Mouse (Mus musculus) liver, embryonic 16.5 days (tissue): ENCODE measurements around the gene Slc13a2. TPM values are rescaled to one million over a fixed set of nuclear protein-coding genes. Genes with fewer than 3 reads are reported as not detected.

ENCODE experiments used
- ATAC-seq: fragments of 200-750 bp; cut with Nextera tagmentation; 2 replicates; pipeline ENCODE4 v1.8.0; 2017; ENCODE audit warnings: low read depth, mild to moderate bottlenecking, moderate number of reproducible peaks, moderate library complexity
- H3K27ac ChIP-seq: fragments of 300-500 bp; sonication (generic); 2 replicates; pipeline ENCODE4 v1.5.1; 2014; ENCODE audit warnings: mild to moderate bottlenecking, low read length
- H3K27me3 ChIP-seq: fragments of 300-500 bp; sonication (generic); 2 replicates; pipeline ENCODE4 v1.6.1; 2014; ENCODE audit warnings: low read depth, low read length, mixed read lengths; ENCODE audit not compliant: control insufficient read depth, insufficient read depth
- H3K36me3 ChIP-seq: fragments of 300-500 bp; sonication (generic); 2 replicates; pipeline ENCODE4 v1.6.1; 2014; ENCODE audit warnings: mild to moderate bottlenecking; ENCODE audit not compliant: control insufficient read depth, insufficient read depth
- H3K4me1 ChIP-seq: fragments of 300-500 bp; sonication (generic); 2 replicates; pipeline ENCODE4 v1.6.1; 2014; ENCODE audit warnings: low read depth, low read length, mixed read lengths; ENCODE audit not compliant: control insufficient read depth
- H3K4me2 ChIP-seq: fragments of 300-500 bp; sonication (generic); 2 replicates; pipeline ENCODE4 v1.6.1; 2014; ENCODE audit warnings: low read depth, low read length, mixed read lengths
- H3K4me3 ChIP-seq: fragments of 300-500 bp; sonication (generic); 2 replicates; pipeline ENCODE4 v1.5.1; 2014; ENCODE audit warnings: low read depth, mild to moderate bottlenecking, low read length
- H3K9ac ChIP-seq: fragments of 300-500 bp; sonication (generic); 2 replicates; pipeline ENCODE4 v1.6.1; 2014; ENCODE audit warnings: low read depth, low read length
- H3K9me3 ChIP-seq: fragments of 300-500 bp; sonication (generic); replicated peaks from 2 replicates; pipeline ENCODE4 v1.6.1; 2016; ENCODE audit warnings: low read length; ENCODE audit not compliant: control insufficient read depth
- WGBS: fragments of 180-500 bp; shearing (Covaris S2); extraction: QIAGEN DNeasy Blood & Tissue Kit; methylation state at CpG from one replicate; pipeline ENCODE4 v1.1.7; 2014; ENCODE audit not compliant: insufficient replicate concordance; 5-methylcytosine and 5-hydroxymethylcytosine counted together
- polyA plus RNA-seq: library from polyadenylated mRNA; unstranded; fragments of >200 nt; fragmentation: Nextera tagmentation; extraction: Ambion mirVana; gene quantifications from 2 replicates; pipeline ENCODE4 v1.2.1, GENCODE M21; 2015

Gene Slc13a2
- polyA plus RNA-seq, 1 experiment from 2014 or later: 0.07 TPM

DNA sequence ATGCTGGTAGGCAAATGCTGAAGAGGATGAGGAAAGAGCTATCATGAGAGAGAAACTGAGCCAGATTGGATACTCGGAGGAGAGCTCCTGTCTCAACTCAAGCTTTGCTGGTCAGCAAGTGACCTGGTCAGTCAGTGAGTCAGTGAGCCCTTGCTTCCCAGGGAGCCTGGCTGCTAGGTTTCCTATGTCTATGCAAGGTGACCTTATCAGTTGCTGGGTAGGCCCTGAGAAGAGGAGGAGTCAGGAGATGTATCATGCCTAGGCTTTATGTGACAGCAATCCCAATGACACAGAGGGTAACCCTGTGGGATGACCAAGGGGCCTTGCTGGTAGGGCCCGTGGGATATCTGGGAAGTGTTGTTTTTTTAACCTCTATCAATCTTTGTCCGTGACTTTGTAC is 49.9 kb downstream of the Slc13a2 start:
- no peaks in the 10 kb centered on the region for H3K36me3 ChIP-seq

DNA sequence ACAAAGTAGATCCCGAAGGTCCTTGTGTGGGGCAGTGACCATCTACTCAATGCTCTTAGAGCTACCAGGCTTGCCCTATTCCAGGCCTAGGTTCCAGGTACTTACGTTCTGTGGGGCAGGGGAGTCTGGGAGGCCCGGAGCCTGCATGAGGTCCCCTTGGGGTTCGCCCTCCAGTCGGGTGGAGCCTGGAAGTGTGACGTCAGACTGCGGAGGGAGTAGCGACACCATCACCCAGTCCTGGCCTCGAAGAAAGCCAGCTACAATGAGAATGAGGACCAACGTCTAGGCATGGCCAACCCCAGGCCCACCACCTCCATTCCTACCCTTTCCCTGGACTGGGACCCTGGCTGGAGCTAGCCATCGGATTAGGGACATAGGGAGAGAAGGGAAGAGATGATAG is 50.3 kb downstream of the Slc13a2 start:
- Histone ChIP-seq H3K36me3 (no peaks in the 10 kb centered on the region), H3K9ac (no peak overlapping the region), H3K4me2 (no peak overlapping the region), H3K4me1 (no peaks in the 10 kb centered on the region), H3K27me3 (no peaks in the 10 kb centered on the region), H3K9me3 (no peaks in the 10 kb centered on the region), H3K4me3 (no peak overlapping the region), H3K27ac (no peak overlapping the region)
- 66% methylated on average over 11 of the region's 11 CpGs for WGBS
- ATAC-seq: no peak

More for the DNA sequence above, 49.9 kb downstream of the Slc13a2 start:
- Histone ChIP-seq H3K27me3 (no peaks in the 10 kb centered on the region), H3K4me3 (no peak overlapping the region), H3K27ac (no peak overlapping the region), H3K9ac (no peak overlapping the region), H3K9me3 (no peaks in the 10 kb centered on the region), H3K4me1 (no peaks in the 10 kb centered on the region), H3K4me2 (no peak overlapping the region)
- no peak for ATAC-seq
- WGBS: 60% methylated on average over 3 of the region's 3 CpGs

DNA sequence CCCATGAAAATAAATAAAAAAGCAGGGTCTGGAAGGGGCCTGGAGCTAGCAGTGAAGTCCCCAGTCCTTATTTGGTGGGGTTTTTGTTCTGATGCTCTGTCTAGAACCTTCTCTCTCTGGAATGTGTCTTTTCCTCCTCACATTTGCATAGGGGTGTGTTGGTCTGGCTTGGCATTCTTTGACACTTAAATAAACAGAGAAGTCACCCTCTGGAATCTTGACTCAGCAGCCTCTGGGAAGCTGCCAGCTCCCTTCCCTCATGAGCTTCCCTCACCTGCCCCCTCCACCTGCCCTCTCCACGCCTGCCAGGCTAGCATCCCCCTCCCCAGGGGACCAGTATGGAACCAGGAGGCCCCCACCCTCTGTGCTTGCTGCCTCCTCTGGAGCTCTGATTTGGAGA is 51.6 kb downstream of the Slc13a2 start:
- no peak overlapping the region for H3K4me3 ChIP-seq
- H3K4me1 ChIP-seq: no peaks in the 10 kb centered on the region
- no peaks in the 10 kb centered on the region for H3K27me3 ChIP-seq
- no peaks in the 10 kb centered on the region for H3K9me3 ChIP-seq
- H3K9ac ChIP-seq: no peak overlapping the region
- no peaks in the 10 kb centered on the region for H3K36me3 ChIP-seq
- ATAC-seq: no peak
- H3K27ac ChIP-seq: no peak overlapping the region
- WGBS: 19% methylated on average over 1 of the region's 1 CpGs
- H3K4me2 ChIP-seq: no peak overlapping the region

DNA sequence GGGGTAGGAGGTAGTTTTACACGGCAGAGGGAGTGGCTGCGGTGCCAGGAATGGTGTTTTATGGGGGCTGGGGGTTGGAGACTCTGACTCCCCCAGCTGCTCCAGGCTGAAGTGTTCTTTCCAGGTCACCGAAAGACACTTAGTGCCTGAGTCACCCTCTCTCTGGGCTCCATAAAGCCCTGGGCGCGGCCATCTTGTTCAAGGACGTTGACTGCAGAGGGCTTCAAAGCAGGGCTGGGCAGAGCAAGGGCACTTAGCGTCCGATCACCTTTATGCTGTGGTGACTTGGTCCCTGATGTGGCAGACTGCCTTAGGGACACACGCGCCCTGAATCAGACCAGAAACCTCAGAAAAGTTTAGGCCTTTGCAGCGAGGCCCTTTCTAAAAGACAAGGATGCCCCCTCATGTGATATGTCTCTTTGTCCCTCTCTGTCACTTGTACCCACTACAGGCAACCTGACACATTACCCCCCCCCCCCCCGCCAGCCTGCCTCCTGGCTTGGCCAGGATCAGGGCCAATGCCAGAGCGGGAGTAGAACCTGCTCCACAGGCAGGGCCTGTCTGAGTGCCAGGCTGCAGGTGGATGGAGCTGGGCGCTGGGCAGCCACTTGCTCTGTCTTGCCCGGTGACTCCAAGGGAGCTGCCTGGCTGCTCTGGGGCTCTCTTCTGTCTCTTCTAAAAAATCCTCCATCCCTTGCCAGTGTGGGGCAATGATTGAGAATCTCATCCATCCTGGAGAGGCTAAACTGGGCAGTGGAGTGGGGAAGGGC is 54.4 kb downstream of the Slc13a2 start:
- 75% methylated on average over 15 of the region's 15 CpGs for WGBS
- ATAC-seq: no peak
- no peaks in the 10 kb centered on the region for H3K36me3 ChIP-seq
- no peaks in the 10 kb centered on the region; the same call in 1 of the 2 replicates for H3K4me1 ChIP-seq
- no peak overlapping the region for H3K27ac ChIP-seq
- H3K4me3 ChIP-seq: no peak overlapping the region
- H3K4me2 ChIP-seq: no peak overlapping the region
- H3K9me3 ChIP-seq: no peaks in the 10 kb centered on the region
- no peaks in the 10 kb centered on the region for H3K27me3 ChIP-seq
- no peak overlapping the region for H3K9ac ChIP-seq

DNA sequence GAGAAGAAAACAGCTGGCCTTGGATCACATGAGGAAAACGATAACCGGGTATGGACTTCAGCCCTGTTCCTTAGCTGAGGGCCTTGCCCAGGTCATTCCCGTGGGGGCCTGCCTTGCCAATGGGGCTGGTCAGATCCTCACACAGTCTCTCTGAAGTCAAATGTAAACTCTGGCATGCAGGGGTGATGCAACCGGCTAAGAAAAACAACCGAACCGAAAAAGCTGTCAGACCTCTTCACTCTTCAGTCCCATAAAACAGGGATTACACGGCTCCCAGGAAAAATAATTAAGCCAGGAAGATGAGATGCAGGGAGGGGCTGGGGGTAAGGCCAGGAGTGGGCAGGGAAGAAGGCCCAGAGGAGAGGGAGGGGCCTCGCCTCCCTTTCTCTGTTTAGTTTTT is 57.9 kb downstream of the Slc13a2 start:
- Histone ChIP-seq H3K36me3 (no peaks in the 10 kb centered on the region), H3K27ac (no peak overlapping the region), H3K9me3 (no peaks in the 10 kb centered on the region), H3K4me2 (no peak overlapping the region), H3K4me1 (peaks cover 6% of the 10 kb centered on the region), H3K27me3 (no peaks in the 10 kb centered on the region), H3K4me3 (no peak overlapping the region), H3K9ac (no peak overlapping the region)
- ATAC-seq: no peak
- WGBS: 38% methylated on average over 8 of the region's 8 CpGs

DNA sequence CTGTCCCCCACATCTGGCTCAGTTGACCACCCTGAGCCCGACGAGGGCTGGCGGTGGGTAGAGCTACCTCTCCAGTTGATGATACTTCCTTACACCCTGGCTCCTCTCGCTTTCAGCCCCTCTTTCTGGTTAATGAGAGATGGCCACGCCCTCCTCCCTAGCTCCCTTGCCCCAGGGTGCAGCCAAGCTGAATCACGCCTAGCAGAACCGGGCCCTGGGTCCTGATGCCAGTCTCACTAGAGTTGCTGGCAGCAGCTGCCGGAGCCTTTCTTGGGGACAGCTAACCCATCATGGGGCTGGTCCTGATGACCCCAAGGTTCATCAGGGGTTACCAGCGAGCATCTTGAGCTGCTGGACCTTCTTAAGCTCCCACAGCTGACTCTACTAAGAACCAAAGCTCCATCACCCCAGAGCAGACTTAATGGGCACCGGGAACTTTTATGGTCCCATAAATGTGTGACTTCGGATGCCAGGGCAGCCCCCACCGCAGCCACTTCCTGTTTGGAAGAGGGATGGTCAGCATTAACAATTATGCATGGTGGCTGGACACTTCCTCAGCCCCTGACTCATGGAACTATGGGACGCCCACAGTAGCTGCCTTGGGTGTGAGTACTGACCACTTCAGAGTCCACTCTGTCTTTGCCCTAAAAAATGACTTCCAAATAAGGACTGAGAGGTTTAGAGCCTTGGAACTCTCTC is 58.6 kb downstream of the Slc13a2 start:
- no peaks in the 10 kb centered on the region for H3K9me3 ChIP-seq
- H3K27me3 ChIP-seq: no peaks in the 10 kb centered on the region
- no peak overlapping the region for H3K4me2 ChIP-seq
- no peaks in the 10 kb centered on the region for H3K36me3 ChIP-seq
- H3K27ac ChIP-seq: no peak overlapping the region
- H3K4me1 ChIP-seq: peaks cover 6% of the 10 kb centered on the region
- H3K9ac ChIP-seq: no peak overlapping the region
- no peak for ATAC-seq
- 52% methylated on average over 13 of the region's 13 CpGs for WGBS
- no peak overlapping the region for H3K4me3 ChIP-seq

DNA sequence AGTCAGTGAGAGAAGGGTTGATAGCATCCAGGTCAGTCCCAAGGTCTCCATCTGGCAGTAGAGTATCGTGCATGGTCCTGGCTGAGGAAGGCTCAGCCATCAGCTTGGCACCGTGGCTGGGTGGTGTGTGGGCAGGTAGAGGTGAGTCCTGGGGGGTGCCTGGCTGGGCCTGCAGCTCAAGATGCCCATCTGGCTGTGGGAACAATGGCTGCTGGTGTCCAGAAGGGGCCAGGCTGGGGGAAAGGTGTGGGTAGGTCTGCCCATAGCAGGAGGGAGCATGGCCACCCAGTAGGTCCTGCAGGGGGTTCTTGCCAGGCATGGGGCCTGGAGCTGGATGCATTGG is 61.3 kb downstream of the Slc13a2 start:
- Histone ChIP-seq H3K9ac (no peak overlapping the region), H3K27me3 (no peaks in the 10 kb centered on the region), H3K27ac (no peak overlapping the region), H3K36me3 (no peaks in the 10 kb centered on the region), H3K4me3 (no peak overlapping the region), H3K4me2 (peak overlapping the region; percentile 73), H3K4me1 (peaks cover 6% of the 10 kb centered on the region), H3K9me3 (no peaks in the 10 kb centered on the region)
- WGBS: 45% methylated on average over 2 of the region's 2 CpGs
- ATAC-seq: no peak

DNA sequence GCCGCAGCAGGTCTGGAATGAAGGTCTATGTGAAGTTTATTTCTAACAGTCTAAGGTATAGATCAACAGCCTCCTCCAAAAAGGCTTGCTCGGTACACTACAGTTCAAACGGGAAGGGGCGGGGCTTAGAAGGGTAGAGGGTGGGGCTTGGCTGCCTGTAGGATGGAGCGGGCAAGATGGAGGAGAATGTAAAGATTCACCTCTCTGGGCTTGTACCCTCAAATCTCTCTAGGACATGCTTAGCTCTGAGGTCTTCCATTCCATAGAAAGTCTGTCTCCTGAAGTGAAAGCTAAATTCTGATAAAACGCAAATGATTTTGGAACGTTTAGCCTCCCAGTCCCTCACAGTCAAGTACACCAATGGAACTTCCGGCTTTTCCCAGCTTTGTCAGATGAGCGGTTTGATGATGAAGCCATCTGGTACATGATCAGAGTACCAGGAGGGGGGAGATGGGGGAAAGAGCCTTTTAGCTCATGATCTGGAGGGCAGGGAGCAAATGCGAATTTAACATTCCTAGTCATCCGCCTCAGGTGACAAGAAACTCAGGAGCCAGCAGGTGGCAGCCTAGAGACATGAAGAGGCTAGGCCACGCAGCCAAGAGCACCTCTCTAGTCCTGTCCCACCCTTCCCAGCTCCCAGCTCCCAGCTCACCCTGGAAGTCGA is 61.8 kb downstream of the Slc13a2 start:
- no peaks in the 10 kb centered on the region for H3K9me3 ChIP-seq
- H3K27ac ChIP-seq: no peak overlapping the region
- 8% methylated on average over 13 of the region's 13 CpGs for WGBS
- ATAC-seq: peak; percentile 69
- H3K27me3 ChIP-seq: no peaks in the 10 kb centered on the region
- peaks cover 6% of the 10 kb centered on the region for H3K4me1 ChIP-seq
- peak overlapping the region; percentile 61 for H3K4me3 ChIP-seq
- H3K9ac ChIP-seq: no peak overlapping the region; the same call in 1 of the 2 replicates
- H3K36me3 ChIP-seq: no peaks in the 10 kb centered on the region
- H3K4me2 ChIP-seq: peak overlapping the region; percentile 73
